Comparison of ENCODE assay signal across 9 mouse cellular contexts in genomic region chr9:46735664-46736067, GRCm38 (mm10).
DNase-seq lines count a peak whose midpoint lies in the region; ATAC-seq and TF ChIP-seq lines count a peak whose summit lies in the region.
"Had no signal": no experiment of that assay in that cellular context is flagged by ENCODE, and none has a peak within 500 bp of the region (broad histone marks: within the 10 kb centered on the region; RNA-seq: fewer than 3 reads in every experiment).

No protein-coding gene starts in this region.

- WGBS in hindbrain, embryonic 12.5 days = 2% methylated on average over 4 of the region's 4 CpGs

- peaks cover 29% of the 10 kb centered on the region for H3K27me3 ChIP-seq in Patski
- H3K27me3 ChIP-seq in hindbrain, embryonic 12.5 days = peaks cover 4% of the 10 kb centered on the region; the same call in 1 of the 2 replicates

- no peak overlapping the region for H3K4me3 ChIP-seq in hindbrain, embryonic 12.5 days

- no peaks in the 10 kb centered on the region for H3K36me3 ChIP-seq in hindbrain, embryonic 12.5 days

- no peak overlapping the region for H3K4me2 ChIP-seq in hindbrain, embryonic 12.5 days (replicated peaks)

- in situ Hi-C loops in Patski (cut with MboI; ENCODE audit: low pct_unique_long_range_greater_than_20kb) = loop anchor here (25.0 kb wide), 2 partner anchors 802 to 1877 kb away; partner anchors contain the start of genes Cadm1 and Nnmt

- peak; percentile 22 for DNase-seq in Patski (ENCODE audit: low read depth, low spot score)
- peak; percentile 93 for DNase-seq in cerebellum, adult 9-10 months
- peak; percentile 77 to 96 for DNase-seq in frontal cortex, adult 2 months (ENCODE audit: extremely low spot score in 1 of 2, low spot score in 1 of 2)
- peak; percentile 87 for DNase-seq in layer of hippocampus, adult 9-11 months
- DNase-seq in lung, postnatal 25 days (ENCODE audit: low spot score) = peak; percentile 77
- peak; percentile 95 to 97 for DNase-seq in right cerebral cortex, adult 2 months (ENCODE audit: low spot score in 2 of 2)
- DNase-seq in urinary bladder, adult 2 months (ENCODE audit: low spot score) = peak; percentile 76

- H3K9ac ChIP-seq in hindbrain, embryonic 12.5 days = no peak overlapping the region

- POLR2A ChIA-PET in Patski (lab: Charles Lee) = no interaction called here

- peak; percentile 92 for TF ChIP-seq CTCF in Patski (IDR thresholded peaks at IDR 0.05)

- peak; percentile 68 for ATAC-seq in Patski
- ATAC-seq in hindbrain, embryonic 12.5 days (ENCODE audit: low FRiP score) = peak; percentile 56; the same call in 1 of the 2 replicates

- CTCF ChIA-PET in Patski (lab: Charles Lee) = no interaction called here

- H3K27ac ChIP-seq in hindbrain, embryonic 12.5 days = no peak overlapping the region
- H3K27ac ChIP-seq: macrophage had no signal

- peaks cover 11% of the 10 kb centered on the region; the same call in 1 of the 2 replicates for H3K4me1 ChIP-seq in hindbrain, embryonic 12.5 days

- no peaks in the 10 kb centered on the region for H3K9me3 ChIP-seq in hindbrain, embryonic 12.5 days (replicated peaks)

Comparison
In these comparisons a context has a peak if more than half of its experiments do, and no peak if none do; other contexts are left out.
1. DNase-seq: peak in every context shown above with its lines; median percentile 96 in right cerebral cortex, adult 2 months; 93 in cerebellum, adult 9-10 months; 87 in layer of hippocampus, adult 9-11 months; 86 in frontal cortex, adult 2 months; 77 in lung, postnatal 25 days; 76 in urinary bladder, adult 2 months; 22 in Patski.